Mouse (Mus musculus) central nervous system, embryonic 18 days (tissue): ENCODE results near the gene Slc45a1. TPM values are rescaled to one million over a fixed set of nuclear protein-coding genes. Genes with fewer than 3 reads are reported as not detected.

ENCODE experiments used
- polyA plus RNA-seq: library from polyadenylated mRNA; depleted of rRNA; stranded (reverse); fragments of >200 nt; gene quantifications from 2 replicates; pipeline ENCODE4 v1.2.3, GENCODE M21; 2012; rRNA removed

Gene Slc45a1
- polyA plus RNA-seq, result 29.2 and 29.7 TPM in 2 replicates

DNA sequence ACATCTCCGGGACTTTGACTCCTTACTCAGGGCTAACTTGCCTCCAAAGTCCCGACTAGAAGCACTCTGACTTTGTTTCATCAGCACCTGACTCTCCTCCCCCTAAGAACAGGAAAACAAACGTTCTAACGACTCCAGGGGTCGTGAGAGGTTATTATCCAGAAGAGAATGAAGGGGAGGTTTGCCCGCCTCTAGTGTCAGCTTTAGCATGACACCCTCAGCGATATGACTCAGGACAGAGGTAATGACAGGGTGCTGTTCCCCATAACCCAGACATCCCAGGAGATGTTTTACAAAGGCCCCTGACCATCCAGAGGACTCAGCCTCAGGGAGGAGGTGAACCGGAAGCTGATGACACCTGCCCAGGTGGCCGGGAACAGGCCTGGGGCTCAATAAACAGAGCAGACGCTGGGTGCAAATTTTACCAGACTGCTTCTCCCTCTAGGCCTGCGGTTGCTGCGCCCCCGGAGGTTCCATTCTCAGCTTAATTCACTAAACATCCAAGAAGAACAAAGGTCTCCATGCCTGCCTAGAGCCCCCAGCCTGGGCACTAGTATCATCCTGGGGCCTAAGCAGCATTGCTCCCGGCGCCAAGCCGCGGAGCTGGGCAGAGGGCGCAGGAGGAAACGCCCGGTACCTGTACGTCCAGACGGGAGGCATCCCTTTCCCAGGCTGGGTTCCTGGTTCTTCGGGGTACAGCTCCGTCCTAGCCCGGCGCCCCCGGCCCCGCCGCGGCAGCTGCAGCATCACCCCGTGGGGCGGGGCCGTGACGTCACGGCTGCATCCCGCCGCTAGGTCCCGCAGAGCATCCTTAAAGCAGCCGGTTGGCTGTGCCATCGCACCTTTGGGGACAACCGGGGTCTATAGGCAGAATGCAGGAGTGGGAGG is at the start of gene Slc45a1:
TSS of gene Slc45a1 (minus strand) at position 785 of the 888 bp plus-strand sequence.

Other genes starting within 250 kb of the Slc45a1 start
- 19.3 and 24.3 TPM in 2 replicates for gene Errfi1, start 201.7 kb upstream of the Slc45a1 start, polyA plus RNA-seq